Mouse (Mus musculus) ES-Bruce4 (cell line): Measurements from ENCODE around the gene Ccl1.

Experiments
- CTCF ChIP-seq: IDR thresholded peaks from one replicate; pipeline ENCODE4 v1.8.1; 2011; ENCODE audit warnings: low read depth, low read length
- POLR2A ChIP-seq: IDR thresholded peaks from one replicate; pipeline ENCODE4 v1.8.1; 2011; ENCODE audit warnings: low read length; ENCODE audit not compliant: insufficient read depth

DNA sequence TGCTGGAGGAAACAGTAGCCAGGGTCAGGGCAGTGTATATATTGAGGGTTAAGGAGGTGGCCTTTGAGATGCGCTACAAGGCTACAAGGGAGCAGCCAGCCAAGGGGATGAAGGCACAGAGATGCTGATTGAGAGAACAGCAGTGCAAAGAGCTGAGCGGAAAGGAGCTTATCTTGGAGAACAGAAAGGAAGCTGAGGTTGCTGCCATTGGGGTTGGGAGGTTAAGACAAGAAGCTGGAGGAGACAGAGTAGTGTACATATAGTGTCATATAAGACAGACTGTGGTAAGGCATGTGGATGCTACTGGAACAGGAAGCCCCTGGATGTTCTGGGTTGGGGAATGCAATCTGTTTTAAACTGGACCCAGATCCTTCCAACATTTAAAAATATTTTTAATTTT is 35.4 kb upstream of the Ccl1 start:
- TF ChIP-seq CTCF, result no peak
- no peak for TF ChIP-seq POLR2A
